Mouse (Mus musculus): ENCODE measurements around the gene Olfr1269.

Olfr1269 gene

DNA sequence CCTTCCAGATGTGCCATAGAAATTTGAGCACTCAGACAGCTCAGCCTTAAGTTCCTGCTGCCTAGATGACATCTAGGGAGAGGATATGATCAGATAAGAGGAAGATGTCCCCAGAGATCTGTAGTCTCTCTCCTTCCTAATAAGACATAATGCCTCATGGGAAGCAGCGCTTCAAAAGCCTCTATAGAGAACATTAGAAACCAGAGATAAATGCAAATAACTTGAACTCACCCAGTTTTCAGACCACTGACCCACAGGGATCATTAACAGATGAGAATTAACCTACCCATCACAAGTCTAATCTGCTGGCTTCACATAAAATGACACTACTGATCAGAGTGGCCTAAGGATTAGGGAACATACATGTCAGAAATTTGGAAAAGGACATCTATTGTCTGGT is at the start of gene Olfr1269:
Olfr1269 (minus strand) TSS at position 101 of the 400 bp plus-strand sequence.
- in situ Hi-C loops (cut with MboI; ENCODE audit: low pct_unique_long_range_greater_than_20kb in 1 of 2, low sequenced_read_pairs in 2 of 2, unreplicated experiment in 1 of 2), result no loop called here

DNA sequence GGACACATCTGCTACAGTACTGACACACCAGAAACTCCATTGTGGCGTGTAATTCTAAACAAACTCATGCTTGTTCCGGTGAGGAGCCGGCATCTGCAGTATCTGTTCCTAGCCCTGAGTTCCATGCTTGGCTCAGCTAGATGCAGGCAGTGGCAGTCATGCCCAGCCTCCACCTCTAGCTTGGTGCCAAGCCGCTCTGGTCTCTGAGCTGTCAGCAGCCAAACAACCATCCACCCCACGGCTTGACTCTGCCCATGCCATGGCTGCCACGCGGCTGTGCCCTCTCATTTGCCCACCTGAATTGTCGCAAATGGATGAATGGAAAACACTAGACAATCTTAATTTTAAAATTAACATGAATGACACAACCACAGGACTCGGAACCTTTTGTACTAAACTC is 32.7 kb upstream of the Olfr1269 start:
- in situ Hi-C loops (cut with MboI; ENCODE audit: low pct_unique_long_range_greater_than_20kb in 1 of 2, low sequenced_read_pairs in 2 of 2, unreplicated experiment in 1 of 2), result no loop called here

- in situ Hi-C loops (cut with MboI; ENCODE audit: low pct_unique_long_range_greater_than_20kb in 1 of 2, low sequenced_read_pairs in 2 of 2, unreplicated experiment in 1 of 2), result no loop called here
Observed at GRCm38 (mm10) chr2:90152991-90153390, 31.8 kb upstream of the Olfr1269 start, which contains the start of gene Olfr1270. TSS of gene Olfr1270 (minus strand) at chr2:90153091.

DNA sequence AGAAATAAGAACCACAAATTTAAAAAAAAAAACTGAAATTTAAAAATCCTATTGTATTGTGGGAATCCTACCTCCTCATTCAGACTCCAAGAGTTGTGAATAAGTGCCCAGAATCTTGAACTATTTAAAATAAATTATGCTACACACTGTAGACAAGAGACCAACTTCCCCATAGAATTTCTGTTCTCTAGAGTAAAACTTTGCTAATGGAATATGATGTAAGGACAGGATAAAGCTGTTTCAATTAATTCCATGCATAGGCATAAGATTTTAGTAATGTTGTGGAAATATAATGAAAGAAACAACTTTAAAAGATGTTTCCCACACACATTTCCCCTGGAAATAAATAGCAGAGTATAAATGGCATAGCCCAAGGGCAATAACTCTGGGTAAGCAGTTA is 21.0 kb upstream of the Olfr1269 start, which contains the start of gene Olfr32:
Olfr32 (minus strand) TSS at position 101 of the 400 bp plus-strand sequence.
- in situ Hi-C loops (cut with MboI; ENCODE audit: low pct_unique_long_range_greater_than_20kb in 1 of 2, low sequenced_read_pairs in 2 of 2, unreplicated experiment in 1 of 2), result no loop called here

GRCm38 (mm10) chr2:90070065-90070464 is 51.1 kb downstream of the Olfr1269 start:
- in situ Hi-C loops (cut with MboI; ENCODE audit: low pct_unique_long_range_greater_than_20kb in 1 of 2, low sequenced_read_pairs in 2 of 2, unreplicated experiment in 1 of 2), result no loop called here
